Mouse (Mus musculus): ENCODE data around the gene Ces2c.
"Not testable (repeated sequence)": the region's sequence is repeated elsewhere in the genome, so short reads cannot be mapped to it uniquely, and the experiment has no call there.

Gene Ces2c

DNA sequence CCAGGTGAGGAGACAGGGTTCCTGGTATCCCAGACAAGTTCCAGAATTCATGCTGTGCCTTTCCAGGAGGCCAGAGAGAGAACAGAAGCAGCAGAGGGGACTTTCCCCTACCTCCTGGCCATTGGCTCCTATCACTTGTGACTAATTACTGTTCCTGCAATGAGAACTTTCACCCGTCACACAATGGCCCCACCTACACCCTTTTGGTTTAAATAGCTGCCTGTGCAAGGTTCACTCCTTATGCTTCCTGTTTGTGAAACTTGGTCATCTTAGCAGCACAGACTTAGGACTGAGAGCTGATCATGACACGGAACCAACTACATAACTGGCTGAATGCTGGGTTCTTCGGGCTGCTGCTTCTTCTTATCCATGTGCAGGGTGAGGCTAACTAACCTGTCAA lies at the start of gene Ces2c:
Gene Ces2c (plus strand): TSS at position 238 of the 400 bp plus-strand sequence.
- DNase-seq (ENCODE audit: low spot score): no peak

DNA sequence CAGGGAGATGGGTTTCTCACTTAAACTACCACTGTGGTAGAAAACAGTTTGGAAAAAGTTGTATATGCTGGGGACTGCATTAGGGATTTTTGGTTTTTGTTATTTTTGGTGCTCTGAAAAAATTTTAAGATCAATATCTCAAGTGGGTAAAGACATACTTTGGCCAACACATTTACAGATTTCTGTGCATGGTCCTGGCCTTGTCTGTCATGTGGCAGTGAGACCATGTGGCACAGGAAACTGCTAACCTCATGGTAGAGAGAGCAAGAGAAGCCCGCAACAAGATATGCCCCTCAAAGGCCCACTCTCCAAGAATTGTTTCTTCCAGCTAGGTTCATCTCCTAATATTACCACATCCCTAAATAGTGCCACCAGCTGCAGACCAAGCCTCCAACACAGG lies 47.5 kb upstream of the Ces2c start:
- no peak for DNase-seq (ENCODE audit: low spot score)

DNA sequence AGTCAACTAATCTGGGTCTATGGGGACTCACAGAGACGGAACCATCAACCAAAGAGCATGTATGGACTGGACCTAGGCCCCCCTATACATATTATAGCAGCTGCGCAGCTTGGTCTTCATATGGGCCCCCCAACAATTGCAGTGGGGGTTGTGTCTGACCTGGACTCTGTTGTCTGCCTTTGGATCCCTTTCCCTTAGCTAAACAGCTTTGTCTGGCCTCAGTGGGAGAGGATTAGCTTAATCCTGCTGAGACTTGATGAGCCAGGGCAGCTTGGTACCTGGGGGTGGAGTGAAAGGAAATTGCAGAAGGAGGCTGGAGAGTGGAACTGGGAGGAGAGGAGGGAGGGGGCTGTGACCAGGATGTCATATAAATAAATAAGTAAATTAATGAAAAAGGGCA lies 40.7 kb upstream of the Ces2c start:
- DNase-seq (ENCODE audit: low spot score): no peak

DNA sequence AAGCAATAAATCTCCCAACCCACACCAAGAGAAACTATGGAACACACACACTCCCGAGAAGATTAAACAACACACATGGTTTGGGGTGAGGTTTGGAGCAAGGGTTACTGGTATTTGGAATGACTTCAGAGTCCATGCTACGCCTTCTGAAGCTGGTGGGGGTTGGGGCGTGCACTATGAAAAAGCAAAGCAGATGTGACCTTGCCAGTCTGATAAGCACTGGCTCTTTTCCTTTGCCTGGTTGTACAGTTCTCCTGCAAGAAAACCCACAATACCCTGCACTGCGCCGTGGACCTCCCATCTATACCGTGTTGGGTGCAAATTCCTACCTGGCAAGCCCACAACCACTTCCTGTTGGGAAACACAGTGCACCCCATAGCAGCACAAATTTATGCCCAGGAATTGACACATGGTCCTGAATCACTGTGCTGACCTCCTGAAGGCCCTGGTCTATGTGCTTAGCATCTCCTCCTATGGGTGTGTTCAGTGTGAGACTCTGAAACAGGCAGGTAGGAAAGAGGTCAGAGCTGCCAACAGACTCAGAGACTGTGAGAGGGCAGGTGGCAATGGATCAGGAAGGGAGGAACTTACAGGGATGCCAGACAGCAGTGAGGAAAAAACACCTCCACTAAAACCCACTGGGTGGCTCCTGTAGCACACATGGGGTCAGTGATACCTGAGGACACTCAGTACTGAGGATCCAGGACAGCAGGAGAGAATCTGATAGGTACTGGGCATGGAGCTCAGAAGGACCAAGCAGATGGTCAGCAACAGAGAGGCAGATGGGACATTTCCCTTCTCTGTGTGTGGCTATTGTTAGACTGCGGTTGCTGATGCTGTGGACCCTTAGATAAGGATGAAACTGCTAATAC lies 38.1 kb upstream of the Ces2c start:
- no peak for DNase-seq (ENCODE audit: low spot score)

DNA sequence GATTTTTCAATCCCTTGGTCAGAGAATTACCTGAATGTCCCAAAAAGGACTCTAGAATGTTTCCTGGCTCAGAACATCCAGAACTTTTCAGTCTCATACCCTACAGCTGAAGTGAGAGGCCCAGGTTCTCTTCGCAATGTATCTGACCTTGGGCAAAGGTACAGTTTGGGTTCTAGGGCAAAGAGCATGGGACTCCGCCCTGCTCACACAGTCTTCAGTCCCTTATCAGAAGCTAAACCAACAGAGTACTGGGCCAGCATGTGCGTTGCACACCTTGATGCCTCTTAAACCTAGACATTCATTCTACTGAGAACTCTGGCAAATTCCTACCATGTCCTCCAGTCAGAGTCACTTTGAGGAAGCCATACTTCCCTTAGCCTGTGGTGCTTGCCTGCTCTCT lies 37.4 kb upstream of the Ces2c start:
- no peak for DNase-seq (ENCODE audit: low spot score)

DNA sequence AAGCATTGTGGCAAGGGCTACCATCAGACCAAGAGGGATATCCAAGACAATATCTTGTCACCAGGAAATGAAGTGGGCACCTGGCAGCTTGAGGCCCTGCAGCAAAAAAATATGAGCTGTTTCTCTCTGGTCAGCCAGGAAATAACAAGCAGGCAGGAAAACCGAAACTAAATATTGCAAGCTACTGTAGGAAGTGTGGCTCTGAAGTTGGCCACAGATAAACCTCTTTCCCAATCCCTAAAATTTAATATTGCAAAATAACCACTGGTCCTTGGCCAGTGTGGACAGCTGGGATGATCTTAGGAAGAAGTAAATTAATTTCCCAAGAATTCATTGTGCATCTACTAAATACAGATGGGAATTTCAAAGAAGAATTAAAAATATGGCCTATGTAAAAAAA lies 20.0 kb upstream of the Ces2c start:
- DNase-seq (ENCODE audit: low spot score): no peak

DNA sequence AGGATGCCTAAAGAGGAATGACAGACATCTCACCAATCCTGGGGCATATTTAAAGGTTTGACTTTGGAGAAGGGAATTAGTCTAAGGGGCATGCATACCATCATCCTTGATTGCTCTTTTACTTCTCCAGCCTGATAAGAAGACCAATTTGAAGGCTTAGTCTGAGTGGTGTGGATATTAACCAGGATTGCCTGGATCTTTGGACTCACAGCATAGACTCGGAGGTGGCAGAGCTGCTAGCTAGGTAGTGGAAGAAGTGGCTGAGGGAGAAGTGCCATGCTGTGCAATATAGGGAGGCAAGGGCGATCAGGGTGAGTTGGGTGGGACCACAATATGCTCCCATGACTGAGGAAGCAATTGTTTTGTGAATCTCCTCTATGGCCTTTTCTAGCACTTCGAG lies 18.6 kb upstream of the Ces2c start:
- no peak for DNase-seq (ENCODE audit: low spot score)

DNA sequence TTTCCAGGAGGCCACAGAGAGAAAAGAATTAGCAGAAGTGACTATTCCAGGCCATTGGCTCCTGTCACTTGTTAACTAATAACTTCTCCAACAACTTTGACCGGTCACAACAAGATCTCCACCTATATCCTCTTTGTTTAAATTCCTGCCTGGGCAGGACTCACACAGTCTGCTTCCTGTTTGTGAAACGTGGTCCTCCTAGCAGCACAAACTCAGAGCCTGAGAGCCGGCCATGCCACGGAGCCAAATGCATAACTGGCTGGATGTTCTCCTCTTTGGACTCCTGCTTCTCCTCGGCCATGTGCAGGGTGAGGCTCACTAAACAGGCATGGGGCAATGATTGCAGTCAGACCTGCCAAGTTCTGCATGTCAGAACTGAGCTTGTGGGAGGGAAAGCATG lies 15.4 kb upstream of the Ces2c start, which contains the start of gene Ces2b:
Gene Ces2b (plus strand): TSS at position 133 of the 400 bp plus-strand sequence.
- DNase-seq (ENCODE audit: low spot score): no peak

DNA sequence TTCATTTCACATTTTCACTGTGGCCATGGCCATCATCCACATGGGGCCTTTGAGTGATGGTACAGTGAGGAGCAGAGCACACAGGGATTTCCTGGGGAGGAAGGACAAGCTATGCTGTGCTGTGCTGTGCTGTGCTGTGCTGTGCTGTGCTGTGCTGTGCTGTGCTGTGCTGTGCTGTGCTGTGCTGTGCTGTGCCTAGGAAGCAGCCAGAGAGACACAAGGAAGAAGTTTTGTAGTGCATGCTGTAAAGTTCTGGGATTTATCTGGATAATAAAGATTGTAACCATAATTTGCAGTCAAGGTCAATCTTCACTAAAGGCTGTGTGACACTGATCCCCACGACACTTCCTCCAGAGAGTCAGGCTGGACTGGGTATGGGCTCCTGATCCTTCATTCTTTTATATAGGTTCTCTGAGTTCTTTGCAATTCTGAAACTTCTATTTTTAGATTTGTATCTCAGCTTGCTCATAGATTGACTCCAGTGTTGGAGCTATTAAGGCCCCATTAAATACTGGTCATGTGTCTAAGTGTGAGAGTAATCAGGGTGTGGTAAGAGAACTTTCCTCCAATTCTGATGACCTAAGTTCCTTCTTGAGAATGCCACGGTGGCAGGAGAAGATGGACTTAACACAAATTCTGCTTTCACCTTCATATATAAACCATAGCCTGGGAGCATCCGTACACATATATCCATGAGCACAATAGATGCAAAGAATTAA lies 5.3 kb upstream of the Ces2c start:
- no peak for DNase-seq (ENCODE audit: low spot score)

DNA sequence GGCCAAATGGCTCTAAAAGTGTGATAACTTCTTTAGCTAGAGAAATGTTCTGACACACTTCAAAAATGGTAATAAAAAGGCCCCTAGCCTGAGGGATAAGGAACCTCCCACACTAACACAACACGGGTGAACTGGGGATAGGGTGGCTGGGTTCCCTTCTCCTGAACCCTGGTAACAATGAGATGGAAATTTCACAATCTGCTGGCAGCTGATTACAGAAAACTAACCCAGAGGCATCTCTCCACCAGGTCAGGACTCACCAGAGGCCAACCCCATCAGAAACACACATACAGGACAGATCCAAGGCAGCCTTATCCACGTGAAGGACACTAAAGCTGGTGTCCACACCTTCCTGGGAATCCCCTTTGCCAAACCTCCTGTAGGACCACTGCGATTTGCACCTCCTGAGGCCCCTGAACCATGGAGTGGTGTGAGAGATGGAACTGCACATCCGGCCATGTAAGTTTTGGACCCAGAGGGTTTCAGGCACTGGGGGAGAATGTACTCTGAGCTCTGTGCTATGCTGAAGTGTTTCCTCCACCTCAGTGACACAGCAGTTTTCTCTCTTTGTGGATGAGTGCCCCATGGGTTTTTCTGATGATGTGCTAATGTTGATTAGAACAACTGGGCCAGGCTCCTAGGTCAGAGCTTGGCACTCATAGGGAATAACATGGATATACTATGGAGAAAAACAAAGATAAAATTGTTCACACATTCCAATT lies 1.0 kb downstream of the Ces2c start:
- no peak for DNase-seq (ENCODE audit: low spot score)

DNA sequence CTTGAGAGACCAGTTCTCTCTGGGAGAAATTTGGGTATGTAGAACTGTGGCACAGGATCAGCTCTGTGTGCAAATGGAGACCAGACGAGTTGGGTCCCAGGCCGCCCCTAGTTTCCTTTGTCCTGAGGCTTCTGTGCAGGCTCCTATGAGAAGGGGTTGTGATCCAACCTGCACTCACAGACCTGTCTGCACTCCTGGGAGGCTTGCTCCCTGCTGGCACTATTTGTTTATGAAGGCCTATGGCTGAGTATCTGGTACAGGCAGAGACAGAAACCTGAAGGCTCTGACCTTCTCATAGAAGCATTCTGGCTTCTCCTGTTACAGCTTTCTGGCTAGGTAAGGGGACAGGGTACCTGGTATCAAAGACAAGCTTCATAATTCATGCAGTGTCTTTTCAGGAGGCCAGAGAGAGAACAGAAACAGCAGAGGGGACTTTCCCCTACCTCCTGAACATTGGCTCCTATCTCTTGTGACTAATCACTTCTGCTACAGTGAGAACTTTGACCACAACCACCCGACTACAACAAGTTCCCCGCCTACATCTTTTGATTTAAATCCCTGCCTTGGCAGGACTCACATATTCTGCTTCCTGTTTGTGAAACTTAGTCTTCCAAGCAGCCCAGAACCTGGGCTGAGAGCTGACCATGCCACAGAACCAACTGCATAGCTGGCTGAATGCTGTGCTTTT lies 20.1 kb downstream of the Ces2c start:
- DNase-seq (ENCODE audit: low spot score): not testable (repeated sequence)

DNA sequence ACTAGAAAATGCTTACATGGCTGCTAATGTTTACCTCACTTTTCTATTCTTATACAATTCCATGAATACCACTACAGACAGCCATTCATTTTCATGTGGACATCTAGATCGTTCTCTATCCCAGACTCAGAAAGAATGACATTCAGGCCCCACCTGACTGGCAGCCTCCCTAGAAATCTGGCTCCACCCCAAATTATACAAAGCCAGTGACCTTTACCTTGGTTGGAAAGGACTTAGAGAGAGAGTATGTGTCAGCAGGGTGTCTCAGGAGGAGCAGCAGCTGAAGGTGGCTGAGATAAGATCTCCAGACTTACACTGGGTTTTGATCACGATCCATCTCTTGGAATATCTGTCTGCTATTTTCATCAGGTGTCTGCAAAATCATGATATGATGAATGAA lies 22.0 kb downstream of the Ces2c start:
- DNase-seq (ENCODE audit: low spot score): not testable (repeated sequence)

DNA sequence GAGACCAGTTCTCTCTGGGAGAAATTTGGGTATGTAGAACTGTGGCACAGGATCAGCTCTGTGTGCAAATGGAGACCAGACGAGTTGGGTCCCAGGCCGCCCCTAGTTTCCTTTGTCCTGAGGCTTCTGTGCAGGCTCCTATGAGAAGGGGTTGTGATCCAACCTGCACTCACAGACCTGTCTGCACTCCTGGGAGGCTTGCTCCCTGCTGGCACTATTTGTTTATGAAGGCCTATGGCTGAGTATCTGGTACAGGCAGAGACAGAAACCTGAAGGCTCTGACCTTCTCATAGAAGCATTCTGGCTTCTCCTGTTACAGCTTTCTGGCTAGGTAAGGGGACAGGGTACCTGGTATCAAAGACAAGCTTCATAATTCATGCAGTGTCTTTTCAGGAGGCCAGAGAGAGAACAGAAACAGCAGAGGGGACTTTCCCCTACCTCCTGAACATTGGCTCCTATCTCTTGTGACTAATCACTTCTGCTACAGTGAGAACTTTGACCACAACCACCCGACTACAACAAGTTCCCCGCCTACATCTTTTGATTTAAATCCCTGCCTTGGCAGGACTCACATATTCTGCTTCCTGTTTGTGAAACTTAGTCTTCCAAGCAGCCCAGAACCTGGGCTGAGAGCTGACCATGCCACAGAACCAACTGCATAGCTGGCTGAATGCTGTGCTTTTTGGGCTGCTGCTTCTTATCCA lies 39.5 kb downstream of the Ces2c start:
- not testable (repeated sequence) for DNase-seq (ENCODE audit: low spot score)

DNA sequence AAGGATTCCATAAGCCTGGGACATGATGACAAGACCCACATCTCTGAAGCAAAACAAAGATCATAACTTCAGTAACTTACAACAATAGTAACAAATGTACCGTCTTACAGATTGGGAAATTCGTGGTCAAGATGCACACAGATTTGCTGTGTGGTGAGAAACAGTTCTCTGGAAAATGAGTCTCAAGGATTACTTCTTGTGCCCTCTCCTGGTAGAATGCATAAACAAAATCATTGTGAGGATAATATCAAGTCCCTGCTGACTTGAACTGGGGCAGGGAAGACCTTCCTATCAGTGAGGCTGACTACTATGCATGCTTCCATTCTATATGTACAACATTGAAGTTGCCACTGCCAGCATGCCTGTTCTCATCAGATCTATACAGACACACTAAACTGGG lies 54.9 kb downstream of the Ces2c start:
- DNase-seq (ENCODE audit: low spot score): no peak

All from ovary, postnatal 14 days (tissue).